Mouse (Mus musculus): ENCODE measurements around the gene Tbc1d1.

The Tbc1d1 gene

DNA sequence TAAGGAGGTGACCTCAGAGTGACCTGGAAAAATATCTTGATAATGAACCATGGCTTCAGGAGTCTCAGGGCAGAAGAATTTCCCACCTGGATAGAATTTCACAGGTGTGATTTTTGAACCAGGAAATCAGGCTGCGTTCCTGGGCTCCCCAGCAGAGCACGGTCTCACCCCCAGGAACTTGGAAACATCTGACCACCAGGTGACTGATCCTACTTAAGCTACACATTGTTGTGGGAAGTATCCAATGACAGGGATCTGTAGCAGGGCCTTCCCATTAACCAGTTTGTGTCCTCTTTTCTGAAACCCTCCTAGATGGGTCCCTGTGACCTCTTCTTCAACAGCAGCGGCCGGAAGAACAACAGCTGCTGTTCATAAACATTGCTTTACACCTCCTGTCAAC, 227.1 kb downstream of the Tbc1d1 start:
- no peak for DNase-seq (ENCODE audit: low spot score)

DNA sequence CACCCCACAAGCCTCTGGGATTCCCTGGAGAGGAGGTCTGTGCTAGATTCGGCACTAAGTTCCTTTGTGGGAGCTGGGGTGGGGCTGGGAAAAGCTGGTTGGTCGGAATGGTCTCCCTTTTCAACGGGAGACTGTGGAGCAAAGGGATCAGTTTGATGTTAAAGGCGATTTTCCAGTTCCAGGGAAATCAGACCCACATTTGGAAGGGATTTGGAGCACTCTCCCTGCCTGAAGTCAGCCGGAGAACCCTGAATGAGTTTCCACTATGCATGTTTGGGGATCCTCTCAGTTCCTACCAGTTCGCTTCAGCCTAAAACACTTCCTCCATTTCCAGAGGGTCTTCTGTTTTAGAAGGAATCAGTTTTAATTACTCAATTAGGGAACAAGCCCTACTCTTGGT, 228.4 kb downstream of the Tbc1d1 start:
- no peak for DNase-seq (ENCODE audit: low spot score)

- no peak for DNase-seq (ENCODE audit: low spot score)
Observed at GRCm38 (mm10) chr5:64386996-64387395, 230.9 kb downstream of the Tbc1d1 start.

DNA sequence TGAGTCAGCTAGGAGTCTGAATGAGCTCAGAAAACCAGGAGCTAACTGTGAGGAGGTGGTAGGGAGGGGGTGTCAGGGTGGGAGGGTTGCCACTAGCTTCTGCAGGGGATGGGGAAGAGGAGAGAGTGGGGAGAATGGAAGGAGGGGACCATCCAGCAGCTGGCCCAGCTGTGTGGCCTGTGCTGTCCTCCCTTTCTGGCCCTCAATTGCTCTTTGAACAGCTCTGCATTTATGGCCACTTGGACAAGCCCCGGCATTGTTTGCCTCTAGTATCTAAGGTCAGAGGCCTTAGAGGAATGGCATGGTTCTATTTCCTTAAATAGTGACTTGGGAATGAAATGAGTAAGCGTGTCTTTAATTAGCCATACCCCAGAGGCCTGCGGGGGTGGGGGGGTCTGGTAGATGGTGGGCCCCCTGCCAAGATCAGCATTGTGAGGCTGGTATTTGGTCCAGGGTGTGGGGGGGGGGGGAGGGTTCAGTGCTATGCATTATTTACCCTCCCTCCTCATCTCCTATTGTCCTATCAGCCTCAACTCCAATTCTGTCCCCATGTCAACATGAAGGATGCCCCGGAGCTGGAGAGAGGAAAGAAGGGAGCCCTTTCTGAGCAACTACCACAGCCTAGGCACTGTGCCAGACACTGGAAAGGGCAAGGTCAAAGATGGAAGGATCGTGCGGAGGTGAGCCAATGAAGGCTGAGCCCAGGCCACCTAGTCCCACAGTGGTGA, 233.3 kb downstream of the Tbc1d1 start:
- no peak for DNase-seq (ENCODE audit: low spot score)

- no peak for DNase-seq (ENCODE audit: low spot score)
Observed at GRCm38 (mm10) chr5:64391346-64391745, 235.2 kb downstream of the Tbc1d1 start.

GRCm38 (mm10) chr5:64392426-64393020, 236.4 kb downstream of the Tbc1d1 start:
- no peak for DNase-seq (ENCODE audit: low spot score)

DNA sequence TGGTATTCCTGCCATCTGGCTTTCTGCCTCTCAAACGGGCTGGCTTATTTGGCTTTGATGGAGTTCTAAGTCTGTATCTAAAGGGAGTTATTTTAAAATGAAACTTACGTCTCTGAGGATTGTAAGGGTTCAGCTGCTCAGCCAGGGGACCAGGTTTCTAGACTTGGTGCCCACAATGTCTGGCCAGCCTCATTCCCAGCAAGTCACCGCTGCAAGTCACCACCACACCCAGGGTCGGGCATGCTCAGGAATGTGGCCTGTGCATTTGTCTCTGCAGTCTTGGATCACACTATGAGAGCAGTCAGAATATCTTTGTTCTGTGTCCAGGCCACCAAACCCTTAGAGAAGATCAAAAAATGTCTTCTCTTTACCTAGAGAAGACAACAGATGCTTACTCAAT, 237.4 kb downstream of the Tbc1d1 start:
- DNase-seq (ENCODE audit: low spot score), result no peak

- no peak for DNase-seq (ENCODE audit: low spot score)
Observed at GRCm38 (mm10) chr5:64398155-64398554, 242.1 kb downstream of the Tbc1d1 start.

GRCm38 (mm10) chr5:64400742-64401141, 244.6 kb downstream of the Tbc1d1 start:
- no peak for DNase-seq (ENCODE audit: low spot score)

Data from yolk sac, embryonic 10.5 days (tissue).